In the genomic region with DNA sequence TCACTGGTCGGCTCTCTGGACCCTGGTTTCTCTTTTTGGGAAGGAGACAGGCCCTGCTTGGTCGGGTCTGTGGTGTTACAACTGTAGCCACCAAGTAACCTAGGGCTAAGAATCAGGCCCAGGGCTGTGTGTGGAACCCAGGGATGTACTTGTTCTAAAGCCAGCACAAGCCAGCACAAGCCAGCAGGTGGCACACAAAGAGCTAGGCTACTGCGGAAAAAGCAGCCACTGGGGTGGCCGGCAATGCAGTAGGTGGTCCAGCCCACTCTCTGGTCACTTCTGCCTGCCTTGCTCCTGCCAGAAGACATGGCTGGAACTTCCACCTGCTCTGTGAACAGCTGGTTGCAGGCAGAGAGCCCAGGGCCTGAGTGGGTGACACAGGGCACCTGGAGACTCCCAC, we compare ENCODE assay signal across 19 mouse cellular contexts. TPM values are rescaled to one million over a fixed set of nuclear protein-coding genes. Genes with fewer than 3 reads are reported as not detected.
DNase-seq lines count a peak whose midpoint lies in the region; ATAC-seq and TF ChIP-seq lines count a peak whose summit lies in the region.
"Had no signal": no experiment of that assay in that cellular context is flagged by ENCODE, and none has a peak within 500 bp of the region (broad histone marks: within the 10 kb centered on the region; RNA-seq: fewer than 3 reads in every experiment).

No protein-coding gene starts in this region.

- peaks cover 34% of the 10 kb centered on the region for H3K27me3 ChIP-seq in hindbrain, embryonic 10.5 days (ENCODE audit: insufficient read depth, poor library complexity, severe bottlenecking)
- H3K27me3 ChIP-seq in hindbrain, embryonic 14.5 days (ENCODE audit: control insufficient read depth, insufficient read depth, low read length) = 0 out of 2 replicates have a peak, but pooled peaks cover 2% of the 10 kb centered on the region
- H3K27me3 ChIP-seq in limb, embryonic 10.5 days (ENCODE audit: low read depth, poor library complexity, severe bottlenecking) = peaks cover 43% of the 10 kb centered on the region

- DNase-seq in hindbrain, embryonic 10.5 days (ENCODE audit: low spot score) = peak; percentile 27
- DNase-seq in hindbrain, embryonic 14.5 days (ENCODE audit: low spot score) = no peak
- peak; percentile 17 for DNase-seq in lung, postnatal 10 days
- no peak for DNase-seq in lung, adult 2 months
- peak; percentile 38 for DNase-seq in brain, embryonic 14.5 days (ENCODE audit: low read depth)
- no peak for DNase-seq in limb, embryonic 10.5 days (ENCODE audit: low spot score)
- DNase-seq in frontal cortex, postnatal 10 days (ENCODE audit: low spot score in 2 of 2) = no peak
- no peak for DNase-seq in frontal cortex, postnatal 36 days (ENCODE audit: low spot score in 2 of 2)
- DNase-seq: cerebellum, adult 8-10 months; gastrocnemius, postnatal 25 days; kidney, adult 18-20 months; thymus, postnatal 14 days had no signal

- H3K9me3 ChIP-seq in hindbrain, embryonic 10.5 days = no peaks in the 10 kb centered on the region
- no peaks in the 10 kb centered on the region for H3K9me3 ChIP-seq in hindbrain, embryonic 14.5 days (ENCODE audit: control insufficient read depth, low read length)
- no peaks in the 10 kb centered on the region for H3K9me3 ChIP-seq in limb, embryonic 10.5 days (replicated peaks)
- H3K9me3 ChIP-seq: embryonic facial prominence, embryonic 15.5 days; G1E; lung, embryonic 15.5 days; neural tube, embryonic 13.5 days had no signal

- H3K36me3 ChIP-seq in hindbrain, embryonic 10.5 days = no peaks in the 10 kb centered on the region
- no peaks in the 10 kb centered on the region for H3K36me3 ChIP-seq in hindbrain, embryonic 14.5 days (replicated peaks; ENCODE audit: control insufficient read depth, insufficient read depth)
- no peaks in the 10 kb centered on the region for H3K36me3 ChIP-seq in limb, embryonic 10.5 days
- H3K36me3 ChIP-seq: embryonic facial prominence, embryonic 15.5 days; G1E; lung, embryonic 15.5 days; neural tube, embryonic 13.5 days had no signal

- H3K4me3 ChIP-seq in hindbrain, embryonic 10.5 days = no peak overlapping the region
- H3K4me3 ChIP-seq in hindbrain, embryonic 14.5 days (replicated peaks; ENCODE audit: low read length) = no peak overlapping the region
- no peak overlapping the region for H3K4me3 ChIP-seq in lung, adult 2 months (replicated peaks; ENCODE audit: extremely low read depth, low read depth, low read length)
- no peak overlapping the region for H3K4me3 ChIP-seq in limb, embryonic 10.5 days
- H3K4me3 ChIP-seq: embryonic facial prominence, embryonic 15.5 days; lung, embryonic 15.5 days; neural tube, embryonic 13.5 days had no signal

- no peak overlapping the region for H3K9ac ChIP-seq in hindbrain, embryonic 14.5 days
- H3K9ac ChIP-seq: embryonic facial prominence, embryonic 15.5 days; lung, embryonic 15.5 days; neural tube, embryonic 13.5 days had no signal

- H3K4me2 ChIP-seq in hindbrain, embryonic 14.5 days (replicated peaks) = no peak overlapping the region
- H3K4me2 ChIP-seq: embryonic facial prominence, embryonic 15.5 days; lung, embryonic 15.5 days; neural tube, embryonic 13.5 days had no signal

- peaks cover 36% of the 10 kb centered on the region for H3K4me1 ChIP-seq in hindbrain, embryonic 10.5 days (replicated peaks)
- H3K4me1 ChIP-seq in hindbrain, embryonic 14.5 days (replicated peaks; ENCODE audit: control insufficient read depth, insufficient read depth, low read length) = peaks cover 17% of the 10 kb centered on the region
- no peaks in the 10 kb centered on the region for H3K4me1 ChIP-seq in lung, adult 2 months (ENCODE audit: control insufficient read depth, insufficient read depth, low read length)
- H3K4me1 ChIP-seq in limb, embryonic 10.5 days = peaks cover 30% of the 10 kb centered on the region

- no peak for TF ChIP-seq CTCF in lung, adult 2 months (IDR thresholded peaks at IDR 0.05; ENCODE audit: insufficient read depth, low read length)
- TF ChIP-seq CTCF in brain, embryonic 14.5 days (IDR thresholded peaks at IDR 0.05; ENCODE audit: borderline replicate concordance, extremely low read depth, insufficient read depth, insufficient read length) = peak; percentile 35; the same call in 1 of the 2 replicates

- no peak overlapping the region; the same call in 1 of the 2 replicates for H3K27ac ChIP-seq in hindbrain, embryonic 10.5 days
- H3K27ac ChIP-seq in hindbrain, embryonic 14.5 days = no peak overlapping the region
- peak overlapping the region; percentile 69 for H3K27ac ChIP-seq in limb, embryonic 10.5 days
- H3K27ac ChIP-seq: embryonic facial prominence, embryonic 15.5 days; lung, embryonic 15.5 days; neural tube, embryonic 13.5 days had no signal

- WGBS in hindbrain, embryonic 10.5 days = 43% methylated on average over 4 of the region's 4 CpGs
- 41% methylated on average over 4 of the region's 4 CpGs for WGBS in hindbrain, embryonic 14.5 days
- 39% methylated on average over 4 of the region's 4 CpGs for WGBS in lung, adult 2 months
- WGBS in limb, embryonic 10.5 days = 40% methylated on average over 4 of the region's 4 CpGs

- no peak for ATAC-seq in hindbrain, embryonic 14.5 days (ENCODE audit: low FRiP score)
- ATAC-seq: activated CD4-positive, CD25-positive, alpha-beta regulatory T cell, adult 4 months; forebrain, embryonic 16.5 days had no signal

- TF ChIP-seq POLR2A in lung, adult 2 months (IDR thresholded peaks at IDR 0.05; ENCODE audit: borderline replicate concordance, extremely low read depth, low read depth, low read length) = no peak
- no peak for TF ChIP-seq POLR2A in brain, embryonic 14.5 days (IDR thresholded peaks at IDR 0.05; ENCODE audit: borderline replicate concordance, extremely low read depth, insufficient read depth, insufficient read length, poor library complexity, severe bottlenecking)

RNA-seq across cellular contexts. Expression of a gene that starts 1.6 kb away (rescaled TPM):
- polyA plus RNA-seq in hindbrain, embryonic 10.5 days (2016; fragmentation: Nextera tagmentation; extraction: Ambion mirVana) = 0.04 and 0.17 TPM in 2 replicates
- polyA plus RNA-seq in hindbrain, embryonic 14.5 days (2014; fragmentation: Nextera tagmentation; extraction: Ambion mirVana) = 4.2 and 4.7 TPM in 2 replicates
- polyA plus RNA-seq in lung, adult 2 months (2012; rRNA removed) = 0.26 TPM in 2 replicates
- 5.2 and 6.9 TPM in 2 replicates for polyA plus RNA-seq in brain, embryonic 14.5 days (2012; rRNA removed)
- polyA plus RNA-seq in limb, embryonic 10.5 days (2016; fragmentation: Nextera tagmentation; extraction: Ambion mirVana) = 0.06 and 0.10 TPM in 2 replicates
- polyA plus RNA-seq: activated CD4-positive, CD25-positive, alpha-beta regulatory T cell, adult 4 months; G1E had no signal

RNA-seq across cellular contexts. Expression of a gene that starts 5.7 kb away (rescaled TPM):
- polyA plus RNA-seq in hindbrain, embryonic 10.5 days (2016; fragmentation: Nextera tagmentation; extraction: Ambion mirVana) = 1.4 TPM in 1 of 2 replicates, not detected in the other
- 2.8 and 3.3 TPM in 2 replicates for polyA plus RNA-seq in hindbrain, embryonic 14.5 days (2014; fragmentation: Nextera tagmentation; extraction: Ambion mirVana)
- polyA plus RNA-seq in lung, adult 2 months (2012; rRNA removed) = 24.4 and 25.3 TPM in 2 replicates
- 0.38 and 0.78 TPM in 2 replicates for polyA plus RNA-seq in brain, embryonic 14.5 days (2012; rRNA removed)
- polyA plus RNA-seq in limb, embryonic 10.5 days (2016; fragmentation: Nextera tagmentation; extraction: Ambion mirVana) = not detected in 2 replicates
- polyA plus RNA-seq: activated CD4-positive, CD25-positive, alpha-beta regulatory T cell, adult 4 months; G1E; limb, embryonic 14.5 days; neural tube, embryonic 13.5 days had no signal

Comparison
In these comparisons a context has a peak if more than half of its experiments do, and no peak if none do; other contexts are left out.
1. DNase-seq: peak in hindbrain, embryonic 10.5 days (single experiment), lung, postnatal 10 days (single experiment) and brain, embryonic 14.5 days (single experiment); none in hindbrain, embryonic 14.5 days (single experiment), lung, adult 2 months (single experiment), limb, embryonic 10.5 days (single experiment), frontal cortex, postnatal 10 days (0 of 2) and frontal cortex, postnatal 36 days (0 of 2).